Mouse (Mus musculus): Measurements from ENCODE around the gene Trpm3. TPM values are rescaled to one million over a fixed set of nuclear protein-coding genes. Genes with fewer than 3 reads are reported as not detected.

Gene Trpm3
- total RNA-seq, 1 experiment from 2014 or later = not detected

- no peak for ATAC-seq (replicated peaks; ENCODE audit: insufficient number of reproducible peaks, low FRiP score, low TSS enrichment, poor library complexity, severe bottlenecking)
Measured at GRCm38 (mm10) chr19:22929768-22930167, 790.9 kb downstream of the Trpm3 start.

GRCm38 (mm10) chr19:22930368-22930834, 791.6 kb downstream of the Trpm3 start:
- ATAC-seq (replicated peaks; ENCODE audit: insufficient number of reproducible peaks, low FRiP score, low TSS enrichment, poor library complexity, severe bottlenecking) = no peak

GRCm38 (mm10) chr19:22931006-22931405, 792.2 kb downstream of the Trpm3 start:
- no peak for ATAC-seq (replicated peaks; ENCODE audit: insufficient number of reproducible peaks, low FRiP score, low TSS enrichment, poor library complexity, severe bottlenecking)

- no peak for ATAC-seq (replicated peaks; ENCODE audit: insufficient number of reproducible peaks, low FRiP score, low TSS enrichment, poor library complexity, severe bottlenecking)
Measured at GRCm38 (mm10) chr19:22935067-22935466, 796.2 kb downstream of the Trpm3 start.

DNA sequence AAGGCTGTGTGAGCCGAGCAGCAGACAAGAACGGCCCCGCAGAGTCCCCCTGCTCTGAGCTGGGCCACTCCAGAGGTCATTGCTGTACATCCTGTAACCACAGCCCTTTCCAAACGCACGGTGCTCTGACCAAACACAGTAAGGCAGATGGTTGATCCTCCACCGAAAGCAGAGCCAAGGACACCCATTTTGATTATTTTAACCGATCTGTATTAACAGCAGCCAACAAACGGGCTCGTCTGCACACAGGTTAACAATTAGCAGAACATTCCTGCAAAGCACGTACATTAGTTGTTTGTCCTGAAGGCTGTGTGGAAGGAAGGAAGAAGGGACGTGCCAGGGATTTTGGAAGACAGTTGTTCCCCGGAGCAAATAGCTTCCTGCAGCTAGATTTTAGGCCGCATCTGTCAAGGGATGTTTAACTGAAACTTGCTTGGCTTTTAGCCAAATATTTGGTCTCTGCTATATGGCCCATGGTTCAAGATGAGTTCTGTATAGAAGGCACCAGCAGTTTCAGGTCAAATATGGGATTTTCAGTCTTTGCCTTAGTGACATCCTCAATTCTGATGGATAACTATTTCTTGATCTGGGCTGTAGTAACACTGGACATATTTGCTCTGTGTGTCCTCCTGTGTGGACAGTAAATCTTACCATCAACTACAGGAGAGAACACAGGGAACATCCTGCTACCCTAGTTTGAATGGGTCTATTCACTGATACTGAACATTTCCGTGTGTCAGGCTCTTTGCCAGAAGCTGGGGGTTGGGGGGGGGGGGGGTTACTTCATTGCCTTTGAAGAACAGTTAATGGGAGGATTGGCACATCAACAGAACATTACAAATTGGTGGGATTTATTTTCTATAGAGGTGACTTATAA, 800.2 kb downstream of the Trpm3 start:
- ATAC-seq (replicated peaks; ENCODE audit: insufficient number of reproducible peaks, low FRiP score, low TSS enrichment, poor library complexity, severe bottlenecking) = no peak

- no peak for ATAC-seq (replicated peaks; ENCODE audit: insufficient number of reproducible peaks, low FRiP score, low TSS enrichment, poor library complexity, severe bottlenecking)
Measured at GRCm38 (mm10) chr19:22939836-22940235, 801.0 kb downstream of the Trpm3 start.

DNA sequence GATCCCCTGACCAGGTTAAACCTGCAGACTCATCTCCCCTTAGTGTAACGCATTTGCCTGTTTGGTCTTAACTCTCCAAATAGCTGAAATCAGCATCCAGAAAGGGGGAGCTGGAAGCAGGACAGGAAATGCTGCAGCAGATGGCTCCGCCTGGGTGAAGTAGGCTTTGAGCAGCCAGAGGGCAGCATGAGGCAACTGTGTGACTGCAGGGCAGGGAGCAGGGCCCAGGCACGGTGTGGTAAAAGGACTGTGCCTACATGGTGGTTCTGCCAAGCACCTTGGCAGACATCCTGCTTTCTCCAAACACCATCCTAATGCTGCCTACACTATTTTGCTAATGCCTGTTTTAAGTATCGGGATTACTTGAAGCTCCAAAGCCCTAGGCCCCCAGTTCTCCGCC, 801.6 kb downstream of the Trpm3 start:
- ATAC-seq (replicated peaks; ENCODE audit: insufficient number of reproducible peaks, low FRiP score, low TSS enrichment, poor library complexity, severe bottlenecking) = no peak

GRCm38 (mm10) chr19:22940956-22941355, 802.1 kb downstream of the Trpm3 start:
- no peak for ATAC-seq (replicated peaks; ENCODE audit: insufficient number of reproducible peaks, low FRiP score, low TSS enrichment, poor library complexity, severe bottlenecking)

DNA sequence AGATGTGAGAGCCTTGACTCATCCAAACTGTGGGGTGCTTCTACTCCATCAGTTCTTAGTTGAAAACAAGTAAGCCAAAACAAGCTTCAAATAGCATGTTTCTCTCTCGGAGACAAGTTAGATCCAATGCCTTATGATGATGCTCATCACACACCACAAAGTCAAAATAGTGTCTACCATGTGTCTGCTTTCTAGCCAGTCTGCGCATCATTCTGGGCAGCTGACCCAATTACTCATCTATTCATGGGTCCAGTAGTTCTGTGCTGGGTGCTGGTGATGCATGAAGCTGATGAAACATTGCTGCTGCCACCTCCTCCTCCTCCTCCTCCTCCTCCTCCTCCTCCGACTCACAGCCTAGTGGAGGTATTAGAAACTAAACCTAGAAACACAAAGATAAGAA, 813.6 kb downstream of the Trpm3 start:
- ATAC-seq (replicated peaks; ENCODE audit: insufficient number of reproducible peaks, low FRiP score, low TSS enrichment, poor library complexity, severe bottlenecking) = no peak

GRCm38 (mm10) chr19:22953191-22953590, 814.3 kb downstream of the Trpm3 start:
- no peak for ATAC-seq (replicated peaks; ENCODE audit: insufficient number of reproducible peaks, low FRiP score, low TSS enrichment, poor library complexity, severe bottlenecking)

- ATAC-seq (replicated peaks; ENCODE audit: insufficient number of reproducible peaks, low FRiP score, low TSS enrichment, poor library complexity, severe bottlenecking) = no peak
Measured at GRCm38 (mm10) chr19:22958414-22958813, 819.6 kb downstream of the Trpm3 start.

GRCm38 (mm10) chr19:22960450-22961265, 821.8 kb downstream of the Trpm3 start:
- 0 out of 2 replicates have a peak, but pooled peaks have one; percentile 13 for ATAC-seq (replicated peaks; ENCODE audit: insufficient number of reproducible peaks, low FRiP score, low TSS enrichment, poor library complexity, severe bottlenecking)

GRCm38 (mm10) chr19:22962001-22962708, 823.3 kb downstream of the Trpm3 start:
- ATAC-seq (replicated peaks; ENCODE audit: insufficient number of reproducible peaks, low FRiP score, low TSS enrichment, poor library complexity, severe bottlenecking) = no peak

DNA sequence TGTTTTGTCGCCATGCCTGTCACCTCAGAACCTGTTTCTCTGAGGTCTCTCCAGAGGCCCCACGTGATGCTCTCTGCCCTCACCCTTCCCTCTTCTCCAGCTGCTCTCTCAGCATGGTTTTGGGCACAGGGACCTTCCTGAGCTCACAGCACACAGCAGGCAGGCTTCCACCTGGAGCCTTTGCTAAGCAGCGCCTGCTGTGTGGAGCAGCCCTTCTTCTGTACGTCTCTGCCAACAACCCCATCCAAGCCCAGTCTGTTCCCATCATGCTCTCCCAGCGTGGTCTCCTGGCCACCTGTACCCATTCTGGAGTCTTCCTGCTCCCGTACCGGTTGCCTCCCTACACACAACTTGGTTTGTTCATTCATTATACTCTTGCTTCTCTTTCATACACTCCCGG, 823.9 kb downstream of the Trpm3 start:
- ATAC-seq (replicated peaks; ENCODE audit: insufficient number of reproducible peaks, low FRiP score, low TSS enrichment, poor library complexity, severe bottlenecking) = no peak

DNA sequence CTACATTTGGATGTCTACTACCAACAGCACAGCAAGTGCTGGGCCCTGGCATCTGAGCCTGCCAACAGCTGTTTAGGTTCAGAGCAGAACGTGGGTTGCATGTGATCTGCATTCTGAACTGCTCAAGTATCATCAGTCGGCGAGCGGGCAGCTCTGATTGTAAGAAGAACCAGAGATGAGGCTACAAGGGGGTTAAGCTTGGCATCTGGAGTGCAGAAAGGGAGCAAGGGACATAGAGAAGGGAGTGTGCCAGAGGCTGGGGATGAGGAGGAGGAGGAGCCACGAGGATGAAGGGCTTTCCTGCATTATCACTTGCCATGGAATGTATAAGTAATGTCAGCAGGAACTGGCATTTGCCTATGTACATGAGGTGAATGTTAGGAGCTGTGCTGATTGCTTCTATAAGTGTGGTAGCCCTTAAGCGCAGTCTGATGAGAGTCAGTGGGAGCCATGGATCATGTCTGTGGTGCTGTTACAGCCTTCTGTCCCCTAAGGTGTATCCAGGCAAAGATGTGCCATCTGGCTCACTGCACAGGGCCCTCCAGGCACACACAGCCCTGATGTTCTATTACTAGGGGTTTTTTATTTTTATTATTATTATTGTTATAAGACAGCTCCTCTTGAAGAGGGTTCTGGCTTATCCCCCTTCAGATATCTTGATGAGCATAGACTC, 825.0 kb downstream of the Trpm3 start:
- ATAC-seq (replicated peaks; ENCODE audit: insufficient number of reproducible peaks, low FRiP score, low TSS enrichment, poor library complexity, severe bottlenecking) = no peak

DNA sequence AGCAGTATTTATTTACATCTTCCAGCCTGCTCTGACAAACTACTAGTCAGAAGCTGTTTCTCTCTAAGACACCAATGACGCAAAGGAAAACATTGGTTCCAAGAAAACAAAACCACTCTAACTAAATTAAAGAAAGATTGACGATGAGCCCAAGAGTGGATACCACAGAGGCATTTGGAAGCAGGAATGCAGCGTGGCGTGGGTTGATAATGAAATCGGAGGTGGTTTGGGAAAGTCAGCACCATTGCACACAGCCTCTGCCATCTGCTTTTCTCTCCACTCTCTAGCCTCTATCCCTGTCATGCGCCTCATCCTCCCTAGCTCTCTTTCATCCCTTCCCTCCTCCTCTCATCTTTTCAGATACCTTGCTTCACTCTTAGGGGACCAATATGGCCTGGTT, 826.6 kb downstream of the Trpm3 start:
- ATAC-seq (replicated peaks; ENCODE audit: insufficient number of reproducible peaks, low FRiP score, low TSS enrichment, poor library complexity, severe bottlenecking) = no peak

DNA sequence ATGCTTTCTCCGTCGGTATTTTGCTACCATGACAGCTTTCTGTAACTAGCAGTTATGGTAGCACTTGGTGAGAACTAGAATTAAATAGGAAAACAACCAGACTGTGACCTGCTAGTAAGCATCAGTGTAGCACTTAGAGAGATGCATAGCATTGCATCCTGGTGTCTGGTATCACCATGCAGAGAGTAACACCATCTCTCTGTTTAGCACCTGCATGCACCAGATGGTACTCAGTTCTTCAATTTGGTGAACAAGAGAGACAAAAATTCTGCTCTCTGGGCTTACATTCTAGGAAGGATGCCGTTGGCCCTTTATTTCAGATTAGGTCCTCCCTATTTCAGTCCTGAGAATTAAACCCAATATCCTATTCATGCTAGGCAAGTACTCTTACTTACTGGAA, 834.4 kb downstream of the Trpm3 start:
- ATAC-seq (replicated peaks; ENCODE audit: insufficient number of reproducible peaks, low FRiP score, low TSS enrichment, poor library complexity, severe bottlenecking) = no peak

- no peak for ATAC-seq (replicated peaks; ENCODE audit: insufficient number of reproducible peaks, low FRiP score, low TSS enrichment, poor library complexity, severe bottlenecking)
Measured at GRCm38 (mm10) chr19:22973727-22974126, 834.9 kb downstream of the Trpm3 start.

DNA sequence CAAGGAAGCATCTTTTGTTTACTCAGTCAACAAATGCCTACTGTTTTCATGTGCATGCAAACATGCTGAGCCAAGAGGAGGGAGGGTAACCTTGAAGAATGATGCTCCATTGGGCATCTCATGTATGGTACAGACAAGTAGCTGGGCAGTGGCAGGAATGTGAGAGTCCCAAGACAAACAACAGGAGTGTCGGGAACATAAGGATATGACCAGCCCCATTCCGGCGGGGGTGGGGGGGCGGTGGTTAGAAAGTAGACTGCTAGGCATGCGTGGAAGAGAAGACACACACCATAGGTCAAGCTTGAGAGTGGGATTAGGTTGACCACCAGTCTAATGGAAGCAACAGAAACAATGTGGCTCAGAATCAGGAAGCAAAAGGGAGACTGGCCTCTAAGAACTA, 837.0 kb downstream of the Trpm3 start:
- ATAC-seq (replicated peaks; ENCODE audit: insufficient number of reproducible peaks, low FRiP score, low TSS enrichment, poor library complexity, severe bottlenecking) = no peak
